ENCODE assay signal across 12 mouse cellular contexts in genomic region chr7:139461344-139461743, GRCm38 (mm10).
"Had no signal": no experiment of that assay in that cellular context is flagged by ENCODE, and none has a peak within 500 bp of the region (broad histone marks: within the 10 kb centered on the region; RNA-seq: fewer than 3 reads in every experiment).

No protein-coding gene starts in this region.

- H3K4me3 ChIP-seq: layer of hippocampus, adult 2 months; limb, embryonic 12.5 days; liver, embryonic 13.5 days; lung, embryonic 15.5 days; neural tube, embryonic 12.5 days had no signal

- H3K9me3 ChIP-seq: limb, embryonic 12.5 days; liver, embryonic 13.5 days; lung, embryonic 15.5 days; neural tube, embryonic 12.5 days had no signal

- H3K27me3 ChIP-seq: limb, embryonic 12.5 days; liver, embryonic 13.5 days; lung, embryonic 15.5 days; neural tube, embryonic 12.5 days had no signal

- DNase-seq: kidney, adult 8-10 months; kidney, postnatal 36 days; liver; liver, embryonic 13.5 days; liver, postnatal 0 days; lung, postnatal 36 days; midbrain, embryonic 14.5 days; thymus, postnatal 4 days had no signal

- H3K4me2 ChIP-seq: limb, embryonic 12.5 days; liver, embryonic 13.5 days; lung, embryonic 15.5 days; neural tube, embryonic 12.5 days had no signal

- H3K9ac ChIP-seq: limb, embryonic 12.5 days; liver, embryonic 13.5 days; liver, postnatal 0 days; lung, embryonic 15.5 days; neural tube, embryonic 12.5 days had no signal

- ATAC-seq: liver, postnatal 0 days had no signal

- H3K27ac ChIP-seq: layer of hippocampus, adult 2 months; limb, embryonic 12.5 days; liver, embryonic 13.5 days; lung, embryonic 15.5 days; neural tube, embryonic 12.5 days had no signal

- H3K36me3 ChIP-seq: limb, embryonic 12.5 days; liver, embryonic 13.5 days; lung, embryonic 15.5 days; neural tube, embryonic 12.5 days had no signal
